Mouse (Mus musculus) cerebellum, adult 9-10 months (tissue): Measurements from ENCODE around the gene Tifab.
A peak's percentile ranks its signal among the peaks of the same experiment; 100 is the strongest.
"Not testable (repeated sequence)": the region's sequence is repeated elsewhere in the genome, so short reads cannot be mapped to it uniquely, and the experiment has no call there.

Source experiments
- DNase-seq: peaks from one replicate; pipeline ENCODE4 v3.0.0; 2022

The Tifab gene

DNA sequence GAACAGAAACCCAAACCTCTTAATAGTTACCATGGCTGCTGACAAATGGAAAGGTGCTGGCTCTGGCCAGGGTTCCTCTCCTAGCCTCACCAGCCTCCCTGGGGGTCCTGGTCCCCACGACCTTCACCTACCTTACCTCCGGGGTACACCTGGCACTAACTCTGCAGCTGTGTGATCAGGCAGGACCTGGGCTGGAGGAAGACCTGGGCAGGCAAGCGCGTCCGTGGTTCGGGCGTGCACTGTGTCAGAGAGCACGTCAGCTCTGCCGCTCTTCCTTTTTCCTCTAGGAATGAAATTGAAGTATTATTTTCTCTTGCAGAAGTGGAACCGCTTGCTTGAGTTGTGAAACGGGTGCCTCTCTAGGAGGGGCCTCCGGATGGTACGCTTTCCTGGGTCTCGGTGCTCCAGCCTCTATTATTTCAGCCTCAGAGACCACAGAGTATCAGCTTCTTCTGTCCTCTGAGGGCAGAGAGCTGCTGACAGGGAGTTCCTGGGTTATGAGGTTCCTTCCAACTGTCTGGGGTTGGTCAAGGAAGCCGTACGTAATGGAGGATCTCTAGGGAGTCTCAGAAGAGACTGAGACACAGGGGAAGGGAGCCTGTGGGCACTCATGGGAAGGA, at the start of gene Tifab:
Gene Tifab, minus strand, starts transcription at position 470 of the 620 bp plus-strand sequence.
- no peak for DNase-seq

DNA sequence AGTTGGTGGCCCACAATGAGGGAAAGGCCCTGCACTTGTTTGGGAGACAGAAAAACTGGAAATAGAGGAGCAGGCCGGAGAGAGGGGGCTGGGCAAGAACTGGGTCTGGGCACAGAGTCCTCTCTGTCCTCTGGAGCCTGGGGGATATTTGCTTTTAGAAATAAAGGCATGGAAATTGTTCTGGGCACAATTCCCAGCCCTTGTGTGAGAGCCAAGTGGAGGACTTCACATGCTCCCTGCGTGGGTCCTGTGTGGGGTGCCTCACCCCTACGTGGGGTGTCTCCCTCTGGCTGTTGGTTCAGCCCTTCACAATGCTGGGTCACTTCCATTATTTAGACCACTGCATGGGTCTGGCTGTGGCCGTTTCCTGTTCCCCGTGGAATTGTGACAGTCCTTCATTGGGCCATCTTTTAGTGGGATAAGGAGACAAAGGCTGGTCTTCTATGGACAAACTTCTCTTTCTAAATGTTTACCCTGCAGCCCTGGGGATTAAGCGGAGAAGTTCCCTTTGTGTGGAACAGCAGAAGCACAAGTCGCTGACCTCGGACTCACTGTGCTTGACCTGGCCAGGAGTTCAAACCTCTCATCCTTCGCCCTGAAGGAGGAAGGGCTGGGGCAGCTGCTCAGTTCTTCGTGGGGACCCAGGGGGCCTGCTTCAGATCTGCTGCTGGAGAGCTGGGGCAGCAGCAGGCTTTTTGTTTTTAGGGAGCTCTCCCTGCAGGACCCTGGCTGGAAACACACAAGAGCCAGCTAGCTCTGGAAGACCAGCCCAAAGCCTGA, 47.7 kb upstream of the Tifab start:
- peak; percentile 33 for DNase-seq

DNA sequence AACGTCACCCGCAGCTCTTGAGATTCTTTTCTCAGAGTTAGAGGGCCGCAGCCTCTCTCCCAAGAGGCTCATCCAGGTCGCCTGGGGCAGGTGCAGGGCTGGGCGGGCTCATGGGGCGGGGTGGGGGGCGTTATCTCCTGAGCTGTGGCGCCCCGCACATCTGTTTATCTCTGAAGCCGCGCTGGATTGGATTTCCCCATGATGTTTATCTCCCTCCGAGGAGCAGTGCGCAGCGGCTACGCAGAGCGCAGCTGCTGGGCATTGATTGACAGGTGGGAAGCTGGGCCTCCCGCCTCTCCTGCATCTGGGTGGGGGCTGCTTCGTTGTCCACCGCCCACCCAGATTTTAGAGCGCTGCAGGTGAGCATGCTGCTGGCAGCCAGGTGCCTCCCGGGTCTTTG, 44.9 kb upstream of the Tifab start:
- no peak for DNase-seq

DNA sequence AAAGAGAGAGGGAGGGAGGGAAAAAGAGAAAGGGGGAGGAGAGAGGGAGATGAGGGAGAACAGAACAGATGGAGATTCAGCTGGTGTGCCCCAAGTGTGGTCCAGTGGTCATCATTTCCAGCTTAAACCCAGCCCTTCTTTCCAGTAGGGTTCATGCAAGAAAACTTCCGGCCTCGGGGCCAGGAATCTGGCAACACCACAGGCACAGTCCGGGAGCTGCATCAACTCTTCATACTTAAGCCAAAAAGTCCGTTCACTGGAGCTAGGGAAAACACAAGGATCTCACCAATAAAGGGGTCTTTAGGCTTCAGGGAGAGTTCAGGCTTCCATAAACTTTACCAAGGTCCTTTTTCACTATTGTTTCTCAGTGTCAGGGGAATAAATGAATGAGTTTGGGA, 44.2 kb upstream of the Tifab start:
- DNase-seq = no peak

DNA sequence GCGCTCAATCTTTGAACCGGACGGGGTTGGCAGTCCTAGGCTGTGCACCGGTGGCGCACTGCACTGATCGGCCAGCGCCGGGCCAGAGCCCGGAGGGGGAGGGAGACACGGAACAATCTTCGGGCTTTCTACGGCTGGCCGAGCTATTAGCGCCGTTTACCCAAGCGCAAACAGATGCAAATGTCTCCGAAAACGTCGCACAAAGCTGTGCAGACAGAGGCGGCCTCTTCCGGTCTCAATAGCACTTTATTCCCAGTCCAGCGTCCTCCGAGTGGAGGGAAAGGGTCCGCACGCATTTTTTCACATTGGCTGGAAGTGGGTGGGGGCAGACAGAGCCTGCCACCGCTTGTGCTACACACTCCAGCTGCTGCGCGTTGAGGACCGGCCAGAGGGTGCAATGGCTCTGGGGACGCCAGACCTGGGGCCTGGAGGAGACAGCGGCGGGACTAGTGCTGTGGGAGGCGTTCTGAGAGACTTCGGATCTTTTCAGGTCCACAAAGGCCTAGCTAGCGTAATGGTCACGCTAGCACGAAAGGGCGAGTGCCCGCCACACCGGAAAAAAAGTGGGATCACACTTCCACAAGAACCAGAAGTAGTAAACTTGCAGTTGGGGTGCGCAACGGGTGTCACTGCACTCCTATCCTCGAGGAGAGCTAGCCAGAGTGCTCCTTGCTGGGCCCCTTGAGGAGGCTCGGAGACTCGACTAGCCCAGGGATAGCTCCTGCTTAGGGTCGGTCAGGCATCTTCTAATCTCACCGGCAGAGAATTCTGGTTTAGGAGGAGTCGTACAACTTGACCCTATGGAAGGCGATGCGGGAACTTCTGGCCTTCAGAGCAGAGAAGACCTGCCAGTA, 43.5 kb upstream of the Tifab start:
- no peak for DNase-seq

DNA sequence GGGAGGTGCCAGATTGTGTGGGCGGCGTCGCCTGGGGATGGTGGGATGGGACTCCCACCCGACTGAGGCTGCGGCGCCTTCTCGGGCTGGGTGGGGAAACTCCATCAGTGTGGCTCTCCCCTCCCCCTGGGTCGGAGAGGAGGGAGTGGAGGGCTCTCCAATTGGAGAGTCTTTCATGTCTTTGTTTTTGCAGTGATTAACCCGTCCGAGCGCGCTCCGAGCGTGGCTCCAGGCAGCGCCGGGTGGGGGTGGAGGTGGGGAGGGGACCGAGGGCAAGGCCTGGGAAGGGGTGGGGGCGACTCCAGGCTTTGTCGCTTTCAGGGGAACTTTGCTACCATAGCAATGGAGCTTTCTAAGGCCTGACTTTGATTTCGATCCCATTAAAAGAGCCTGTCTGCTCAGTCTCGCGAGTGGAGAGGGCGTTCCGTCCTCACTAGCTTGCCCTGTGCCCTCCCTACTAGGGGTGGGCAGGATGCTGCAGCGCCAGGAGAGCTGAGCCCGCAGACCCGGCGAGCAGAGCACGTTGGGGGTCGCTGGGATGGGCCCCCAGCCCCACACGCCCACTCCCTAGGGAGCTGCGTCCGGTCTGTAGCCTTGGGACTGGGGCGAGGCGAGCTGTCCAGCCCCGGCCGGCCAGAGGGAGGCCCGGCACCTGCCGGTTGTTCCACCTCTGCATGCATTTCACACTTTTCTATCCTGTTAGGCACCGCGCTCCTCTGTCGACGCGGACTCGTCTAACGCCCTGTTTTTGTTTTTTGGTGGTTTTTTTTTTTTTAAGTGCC, 42.6 kb upstream of the Tifab start:
- no peak for DNase-seq

DNA sequence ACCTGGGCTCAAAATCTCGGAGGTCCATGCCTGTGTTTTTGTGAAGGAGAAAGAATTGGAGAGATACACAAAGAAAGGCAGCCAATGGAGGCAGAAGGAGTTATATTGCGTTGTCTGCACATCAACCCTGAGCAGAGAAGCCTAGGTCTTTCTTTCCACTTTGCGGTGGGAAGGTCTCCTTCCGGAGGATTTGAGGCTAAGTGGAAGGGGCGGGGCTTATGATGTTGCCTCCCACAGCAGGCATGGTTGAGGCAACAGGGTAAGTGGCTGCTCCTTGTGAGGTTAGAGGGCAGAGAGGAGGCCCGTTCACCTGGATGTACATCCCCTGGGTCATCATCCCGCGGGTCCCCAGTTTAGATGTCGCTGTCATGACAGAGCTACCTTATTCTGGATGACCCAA, 40.6 kb upstream of the Tifab start:
- DNase-seq = no peak

DNA sequence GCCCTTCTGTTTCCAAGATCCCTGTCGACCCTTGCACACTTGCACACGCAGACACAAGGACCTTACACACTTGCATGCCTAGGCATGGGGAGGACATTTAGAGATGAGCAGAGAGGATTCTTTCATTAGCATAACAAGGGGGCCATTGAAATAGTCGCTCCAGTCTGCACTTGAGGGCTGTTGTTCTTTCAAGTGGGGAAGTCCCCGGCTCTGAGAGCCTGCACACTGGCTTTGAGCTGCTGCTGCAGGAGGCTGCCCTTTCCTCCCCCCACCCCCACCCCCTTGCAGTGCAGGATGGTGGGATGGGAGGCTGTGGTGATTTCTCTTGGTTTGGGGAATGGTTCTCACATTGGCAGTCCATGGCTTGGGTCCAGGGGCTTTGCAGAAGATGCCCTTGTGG, 37.4 kb upstream of the Tifab start:
- DNase-seq = no peak

DNA sequence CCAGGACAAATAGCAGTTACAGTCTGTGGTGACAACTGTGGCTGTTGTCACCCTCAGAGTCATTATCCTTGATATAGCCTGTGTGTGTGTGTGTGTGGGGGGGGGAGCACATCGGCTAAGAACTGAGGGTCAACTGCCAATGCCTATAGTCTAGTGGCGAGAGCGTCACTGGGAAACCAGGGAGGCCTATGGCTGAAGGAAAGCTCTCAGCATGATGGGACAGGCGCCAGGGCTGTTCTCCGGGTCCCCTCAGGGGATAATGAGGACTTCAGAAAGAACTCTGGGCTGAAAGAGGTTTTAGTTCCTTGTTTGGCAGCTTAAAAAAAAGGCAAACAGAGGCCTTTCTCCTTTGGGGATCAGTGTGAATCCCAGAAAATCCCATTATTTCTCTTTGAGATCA, 35.9 kb upstream of the Tifab start:
- no peak for DNase-seq

DNA sequence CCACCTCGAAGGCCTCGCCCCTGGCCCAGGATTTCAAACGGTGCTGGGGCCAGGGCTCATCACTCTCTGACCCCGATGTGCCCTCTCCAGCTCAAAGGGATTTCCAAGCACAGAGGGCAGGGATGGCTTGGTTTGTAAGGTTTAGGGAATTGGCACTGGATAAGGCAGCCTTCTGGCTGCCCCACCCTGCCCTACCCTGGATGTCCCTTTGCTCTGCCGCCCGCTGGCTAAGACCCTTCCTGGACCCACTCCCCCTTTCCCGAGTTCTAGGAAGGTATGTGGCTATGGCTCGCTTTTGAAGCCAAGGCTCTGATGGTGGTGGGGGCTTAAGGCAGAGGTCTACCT, 30.4 kb upstream of the Tifab start:
- DNase-seq = no peak

DNA sequence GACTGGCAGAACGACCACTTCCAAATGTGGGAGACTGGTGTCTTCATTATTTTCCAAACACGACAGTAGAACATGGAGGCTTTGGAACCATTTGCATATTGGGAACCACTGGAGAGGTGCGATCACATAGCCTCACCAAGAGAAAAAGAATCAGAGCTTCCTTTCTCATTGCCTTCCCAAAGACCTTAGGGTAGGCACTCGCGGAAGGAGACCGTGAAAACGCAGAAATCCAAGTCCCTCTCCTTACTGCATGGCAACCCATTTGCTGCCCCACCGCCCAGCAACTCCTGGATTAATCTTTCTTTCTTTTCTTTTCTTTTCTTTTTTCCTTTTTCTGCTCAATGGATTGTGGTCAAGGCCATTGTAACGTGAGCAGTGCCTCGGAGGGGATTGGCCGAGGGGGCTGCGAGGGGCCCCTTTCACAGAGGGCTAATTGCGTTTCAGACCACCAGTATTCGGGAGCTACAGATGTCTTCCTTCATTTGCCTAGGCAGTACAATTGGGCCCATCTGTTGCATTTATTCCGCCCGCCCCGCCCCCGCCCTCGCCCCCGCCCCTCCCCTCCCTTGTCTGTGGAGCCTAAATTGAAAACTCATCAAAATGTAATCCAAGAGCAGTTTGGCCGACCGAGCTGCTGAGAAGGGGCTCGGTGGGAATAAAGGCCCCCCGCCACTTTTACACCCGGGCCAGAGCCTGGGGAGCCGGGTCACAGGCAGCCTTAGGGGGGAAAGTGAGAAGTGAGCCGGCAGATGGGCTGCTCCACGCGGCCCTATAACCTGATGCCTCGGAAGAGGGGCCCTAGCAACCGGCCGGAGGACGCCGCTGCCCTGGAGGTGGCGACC, 29.8 kb upstream of the Tifab start:
- DNase-seq = no peak

DNA sequence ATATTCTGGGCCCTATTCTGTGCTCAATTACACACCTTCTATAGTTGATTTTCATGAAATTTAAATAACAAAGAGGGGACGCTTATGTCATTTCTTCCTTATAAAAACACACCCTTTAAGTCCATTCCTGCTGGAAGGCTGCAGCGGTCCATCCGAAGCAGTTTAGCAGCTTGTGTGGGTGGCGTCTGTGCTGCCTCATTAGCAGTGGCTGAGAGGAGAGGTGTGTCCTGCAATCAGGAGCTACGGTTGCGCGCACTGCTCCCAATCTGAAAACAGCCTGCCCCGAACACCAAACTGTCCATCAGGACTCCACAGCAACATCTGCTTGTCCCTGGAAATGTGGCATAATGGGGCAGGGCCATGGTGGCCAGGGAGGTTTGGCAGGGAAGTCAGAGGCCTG, 20.8 kb upstream of the Tifab start:
- no peak for DNase-seq

DNA sequence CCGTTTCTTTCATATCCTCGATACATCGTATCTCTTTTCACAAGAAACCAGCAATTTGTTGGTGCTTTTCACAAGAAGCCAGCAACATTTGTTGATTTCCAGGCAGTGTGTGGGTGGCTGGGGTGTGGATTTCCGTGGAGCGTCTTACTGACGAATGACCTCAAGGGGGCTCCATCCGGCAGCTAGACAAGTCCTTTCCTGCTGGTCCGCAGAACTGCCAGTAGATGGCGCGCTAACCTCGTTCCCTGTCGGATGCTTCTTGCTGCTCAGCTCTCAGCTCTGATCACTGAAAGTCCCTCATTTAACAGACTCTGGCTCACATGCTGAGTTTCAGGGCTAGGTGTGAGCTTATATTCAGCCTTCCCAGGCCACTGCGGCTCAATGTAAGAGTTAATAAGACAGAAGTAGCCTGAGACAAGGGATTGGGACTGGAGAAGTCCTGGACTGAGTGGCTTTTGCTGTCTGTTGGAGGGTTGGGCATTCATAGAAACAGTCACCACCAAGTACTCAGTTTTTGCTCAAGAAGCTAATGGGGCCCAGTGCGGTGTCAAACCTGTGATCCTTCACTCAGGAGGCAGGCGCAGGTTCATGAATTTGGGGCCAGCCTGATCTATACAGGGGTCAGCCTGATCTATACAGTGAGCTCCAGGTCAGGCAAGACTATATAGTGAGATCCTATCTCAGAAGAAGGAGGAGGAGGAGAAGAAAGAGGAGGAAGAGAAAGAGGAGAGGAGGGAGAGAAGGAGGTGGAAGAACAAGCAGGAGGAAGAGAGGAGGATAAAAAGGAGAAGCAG, 19.0 kb upstream of the Tifab start:
- peak; percentile 88 for DNase-seq

DNA sequence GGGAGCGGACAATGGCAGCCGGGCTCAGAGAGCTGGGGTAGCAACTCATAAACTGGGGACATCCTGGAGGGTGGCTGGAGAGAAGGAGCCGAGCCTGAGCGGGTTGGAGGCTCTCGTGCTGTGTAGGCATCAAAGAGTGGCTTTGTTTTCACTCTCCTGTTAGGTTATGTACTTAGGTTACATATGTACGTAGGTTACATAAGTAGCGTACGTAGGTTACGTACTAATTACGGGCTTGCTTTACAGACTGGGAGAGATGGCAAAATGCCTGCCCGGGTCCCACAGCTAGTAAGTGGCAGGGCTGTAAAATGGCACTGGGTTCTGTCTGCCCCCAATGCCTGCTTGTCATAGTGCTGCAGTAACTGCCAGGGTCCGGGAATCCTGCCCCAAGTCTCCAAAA, 18.3 kb upstream of the Tifab start:
- DNase-seq = no peak

DNA sequence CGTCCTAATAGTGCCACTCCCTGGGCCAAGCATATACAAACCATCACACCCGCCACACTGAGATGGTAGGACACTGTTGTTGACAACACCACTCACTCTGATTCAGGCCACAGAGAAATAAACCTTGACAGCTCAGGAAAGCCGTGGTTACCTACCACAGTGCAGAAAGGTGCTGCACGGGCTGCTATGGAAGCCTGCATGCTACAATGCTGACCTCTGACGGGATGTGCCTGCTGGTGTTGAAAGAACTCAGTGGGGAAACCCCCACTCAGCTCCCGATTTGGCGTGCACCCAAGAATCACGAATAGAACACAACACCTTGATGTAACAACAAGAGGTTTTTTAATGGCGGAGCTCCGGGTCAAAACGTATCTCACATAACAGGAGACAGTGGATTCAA, 17.1 kb upstream of the Tifab start:
- DNase-seq = not testable (repeated sequence)

DNA sequence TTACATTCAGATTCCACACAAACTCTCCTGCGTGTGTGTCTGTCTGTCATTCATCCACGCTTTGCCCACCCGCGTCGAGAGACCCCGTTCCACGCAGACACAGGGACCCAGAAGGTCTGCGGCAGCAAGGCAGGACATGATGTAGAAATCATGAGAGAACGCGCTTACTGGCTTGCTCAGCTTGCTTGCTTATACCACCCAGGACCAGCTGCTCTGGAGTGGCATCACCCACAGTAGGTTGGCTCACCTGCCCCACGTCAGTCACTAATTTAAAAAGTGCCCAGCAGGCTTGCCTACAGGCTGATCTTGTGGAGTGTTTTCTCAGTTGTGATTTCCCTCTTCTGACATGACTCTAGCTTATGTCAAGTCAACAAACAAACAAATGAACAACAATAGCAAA, 15.5 kb upstream of the Tifab start:
- DNase-seq = not testable (repeated sequence)

DNA sequence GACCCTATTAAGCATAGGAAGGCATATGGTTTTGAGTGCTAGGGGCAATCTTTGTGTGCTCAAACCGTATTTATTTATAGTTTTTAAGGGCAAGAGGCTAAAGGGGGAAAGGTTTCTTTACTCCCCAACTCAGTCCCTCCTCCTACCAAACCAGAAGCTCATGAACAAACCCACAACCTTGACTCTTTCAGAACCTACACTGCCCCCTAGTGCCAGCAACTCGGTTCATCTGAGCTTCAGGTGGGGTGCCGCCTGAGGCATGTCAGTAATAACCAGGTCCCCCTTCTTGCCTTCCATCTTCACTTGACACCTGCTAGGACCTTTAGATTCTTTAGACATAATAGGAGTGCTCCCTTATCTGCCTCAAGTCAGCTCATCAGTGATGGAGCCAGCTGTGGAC, 12.5 kb upstream of the Tifab start:
- DNase-seq = no peak

DNA sequence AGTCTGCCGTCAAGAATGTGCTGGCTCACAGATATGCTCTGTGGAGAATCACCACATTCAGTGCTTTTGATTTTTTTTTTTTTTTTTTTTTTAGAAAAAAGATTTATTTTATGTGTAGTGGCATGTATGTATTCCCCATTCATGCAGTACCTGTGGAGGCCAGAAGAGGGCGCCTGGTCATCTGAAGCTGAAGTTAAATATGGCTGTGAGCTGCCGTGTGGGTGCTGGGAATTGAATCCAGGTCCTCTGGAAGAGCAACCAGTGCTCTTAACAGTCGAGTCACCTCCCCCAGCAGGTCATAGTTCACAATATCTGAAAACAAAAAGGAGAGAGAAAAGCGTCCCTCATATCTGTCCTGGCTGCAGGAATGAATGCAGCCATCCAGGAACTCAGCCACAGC, 11.0 kb upstream of the Tifab start:
- no peak for DNase-seq

DNA sequence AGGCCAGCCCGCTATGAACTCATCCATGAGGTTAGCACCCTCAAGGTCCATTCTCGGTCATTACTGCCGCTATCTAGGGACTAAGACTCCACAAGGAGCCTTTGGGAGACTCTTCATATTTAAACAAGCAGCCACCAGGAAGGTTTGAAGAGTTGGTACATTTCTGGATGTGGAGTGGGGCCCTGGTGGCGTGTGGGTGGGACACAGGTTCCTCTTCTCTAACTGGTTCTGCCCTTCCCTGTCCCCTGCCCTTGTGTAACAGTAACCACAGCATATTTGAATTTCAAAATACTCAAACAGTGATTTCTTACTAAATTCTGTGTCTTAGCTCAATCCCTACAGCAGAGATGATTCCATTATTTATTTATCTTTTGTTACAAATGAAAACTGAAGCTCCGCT, 5.0 kb upstream of the Tifab start:
- DNase-seq = no peak

DNA sequence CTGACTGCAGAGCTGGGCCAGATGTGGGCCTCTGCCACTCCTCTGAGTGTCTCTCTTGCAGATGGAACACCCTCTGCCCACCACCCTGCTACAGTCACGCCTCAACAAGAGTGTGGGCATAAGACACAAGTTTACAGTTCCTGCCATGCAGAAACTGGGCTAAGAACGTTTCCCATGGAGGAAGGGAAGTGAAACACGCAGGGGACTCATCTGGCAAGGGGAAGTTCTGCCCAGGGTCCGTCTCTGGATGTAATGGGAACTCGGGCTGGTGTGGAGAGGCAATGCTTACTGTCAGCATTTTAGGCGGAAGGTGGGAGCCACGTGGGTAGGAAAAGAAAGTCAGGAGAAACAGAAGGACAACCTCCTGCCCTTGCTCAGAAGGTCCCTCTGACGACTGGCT, 2.7 kb upstream of the Tifab start:
- DNase-seq = no peak

DNA sequence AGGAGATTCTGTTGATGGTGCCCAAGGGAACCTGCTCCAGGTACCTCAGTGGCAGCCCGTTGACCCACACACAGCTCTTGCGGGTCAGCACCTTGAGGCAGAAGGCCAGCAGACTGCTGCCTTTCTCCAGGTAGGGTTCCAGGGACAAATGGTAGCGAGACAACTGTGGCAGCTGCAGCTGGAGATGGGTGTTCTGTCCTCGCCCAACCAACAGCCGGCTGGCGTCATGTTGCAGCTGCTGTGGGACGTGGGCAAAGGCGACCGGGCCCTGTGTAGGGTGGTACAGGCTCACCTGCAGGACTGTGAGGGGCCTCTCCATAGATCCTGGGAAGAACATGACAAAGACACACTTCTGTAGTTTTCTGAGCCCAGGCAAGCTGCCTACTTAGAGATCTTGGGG, 2.4 kb downstream of the Tifab start:
- DNase-seq = no peak
